In the genomic region with DNA sequence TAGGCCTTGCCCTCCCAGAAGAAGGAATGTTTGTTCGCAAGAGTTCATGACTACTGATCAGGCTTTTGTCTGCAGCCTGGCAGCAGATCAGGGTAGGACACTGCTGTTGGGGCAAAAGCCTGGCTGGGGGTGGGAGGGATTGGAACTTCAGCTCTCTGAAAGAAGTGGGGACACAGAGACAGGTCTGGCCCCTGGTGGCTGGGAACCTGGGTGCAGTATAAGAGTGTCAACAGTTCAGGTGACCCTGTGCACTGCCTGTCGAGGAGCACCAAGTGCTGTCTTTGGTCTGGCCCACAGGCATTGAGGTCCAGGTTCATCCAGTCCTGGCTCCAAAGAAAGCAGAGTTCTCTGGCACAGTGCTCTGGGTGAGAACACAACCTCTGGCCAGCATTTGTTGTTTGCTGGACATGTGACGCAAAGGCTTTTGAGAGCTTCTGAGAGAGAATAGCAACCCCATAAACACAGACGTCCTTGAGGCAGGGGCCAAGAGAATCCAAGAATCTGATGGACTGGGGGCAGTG, we compare ENCODE assay signal across 9 mouse cellular contexts.
DNase-seq lines count a peak whose midpoint lies in the region; TF ChIP-seq lines count a peak whose summit lies in the region.
"Had no signal": no experiment of that assay in that cellular context is flagged by ENCODE, and none has a peak within 500 bp of the region (broad histone marks: within the 10 kb centered on the region; RNA-seq: fewer than 3 reads in every experiment).

No protein-coding gene starts in this region.

- H3K4me3 ChIP-seq in left cerebral cortex, adult 2 months: no peak overlapping the region
- H3K4me3 ChIP-seq in thymus, adult 2 months (ENCODE audit: control insufficient read depth, insufficient read depth, low read length): no peak overlapping the region
- H3K4me3 ChIP-seq: embryonic facial prominence, embryonic 15.5 days had no signal

- no peaks in the 10 kb centered on the region for H3K36me3 ChIP-seq in thymus, adult 2 months (ENCODE audit: control insufficient read depth, insufficient read depth, low read length)
- H3K36me3 ChIP-seq: embryonic facial prominence, embryonic 15.5 days had no signal

- H3K4me1 ChIP-seq in thymus, adult 2 months (replicated peaks; ENCODE audit: control insufficient read depth, insufficient read depth, low read length): peaks cover 31% of the 10 kb centered on the region

- TF ChIP-seq POLR2A in thymus, adult 2 months (IDR thresholded peaks at IDR 0.05; ENCODE audit: control insufficient read depth, extremely low read depth, insufficient read depth, low read length, poor library complexity): no peak

- WGBS in thymus, adult 2 months: 90% methylated on average over 4 of the region's 4 CpGs

- TF ChIP-seq CTCF in left cerebral cortex, adult 2 months (IDR thresholded peaks at IDR 0.05): no peak; the same call in 1 of the 2 replicates
- TF ChIP-seq CTCF in thymus, adult 2 months (IDR thresholded peaks at IDR 0.05; ENCODE audit: borderline replicate concordance, control insufficient read depth, extremely low read depth, insufficient read depth, low read length, poor library complexity): no peak

- H3K27ac ChIP-seq in left cerebral cortex, adult 2 months: peak overlapping the region; percentile 77; the same call in 1 of the 2 replicates
- H3K27ac ChIP-seq in thymus, adult 2 months (ENCODE audit: control insufficient read depth, insufficient read depth, low read length): no peak overlapping the region
- H3K27ac ChIP-seq: embryonic facial prominence, embryonic 15.5 days had no signal

- intact Hi-C loops in gastrocnemius, postnatal 14 days (cut with DNase I; ENCODE audit: low total_unique reads): no loop called here
- intact Hi-C loops in left cerebral cortex, adult 2 months (cut with DNase I): loop anchor here (2.0 kb wide), 1 partner anchor 78 kb away; no protein-coding TSS in a partner anchor

- H3K27me3 ChIP-seq in thymus, adult 2 months (ENCODE audit: control insufficient read depth, insufficient read depth, low read length): no peaks in the 10 kb centered on the region
- H3K27me3 ChIP-seq: embryonic facial prominence, embryonic 15.5 days had no signal

- peak; percentile 19 for DNase-seq in kidney, adult 18-20 months
- DNase-seq in kidney, postnatal 4 days: no peak
- peak; percentile 66 for DNase-seq in adrenal gland, postnatal 14 days
- DNase-seq in gastrocnemius, postnatal 14 days: peak; percentile 44
- DNase-seq in left cerebral cortex, adult 2 months (ENCODE audit: extremely low spot score in 1 of 2, low spot score in 2 of 2): peak in 1 of 2 experiments; percentile 36
- peak; percentile 79 for DNase-seq in skeletal muscle tissue, adult 2 months (ENCODE audit: low read depth, low spot score)
- no peak for DNase-seq in thymus, adult 2 months
- no peak for DNase-seq in yolk sac, embryonic 10.5 days (ENCODE audit: low spot score)

Comparison
In these comparisons a context has a peak if more than half of its experiments do, and no peak if none do; other contexts are left out.
1. DNase-seq: peak in kidney, adult 18-20 months (single experiment), adrenal gland, postnatal 14 days (single experiment), gastrocnemius, postnatal 14 days (single experiment) and skeletal muscle tissue, adult 2 months (single experiment); none in kidney, postnatal 4 days (0 of 2), thymus, adult 2 months (single experiment) and yolk sac, embryonic 10.5 days (single experiment).